Mouse (Mus musculus) ES-E14 (cell line): ENCODE measurements around the gene Gnas.

Source experiments
- CHD2 ChIP-seq: IDR thresholded peaks from 2 replicates; pipeline ENCODE4 v1.6.1; 2014; ENCODE audit warnings: mild to moderate bottlenecking, low read depth, low read length, inconsistent platforms
- ZC3H11A ChIP-seq: IDR thresholded peaks from 2 replicates; pipeline ENCODE4 v1.6.1; 2012; ENCODE audit warnings: low read depth, mild to moderate bottlenecking, inconsistent platforms, low read length, borderline replicate concordance
- ZNF384 ChIP-seq: IDR thresholded peaks from 2 replicates; pipeline ENCODE4 v1.6.1; 2012; ENCODE audit warnings: low read depth, low read length, inconsistent platforms

- TF ChIP-seq ZC3H11A = no peak
- TF ChIP-seq CHD2 = no peak
- no peak for TF ChIP-seq ZNF384
These were observed 779 bp upstream of the Gnas start for GRCm38 (mm10) chr2:174283341-174283740.
